Mouse (Mus musculus): ENCODE data around the gene Fcrlb. TPM values are rescaled to one million over a fixed set of nuclear protein-coding genes. Genes with fewer than 3 reads are reported as not detected.

Gene Fcrlb
- polyA plus RNA-seq, 1 experiment from 2014 or later, result not detected

- H3K9me3 ChIP-seq (replicated peaks), result no peaks in the 10 kb centered on the region
- H3K4me3 ChIP-seq, result no peak overlapping the region
- H3K36me3 ChIP-seq (ENCODE audit: poor library complexity, severe bottlenecking), result no peaks in the 10 kb centered on the region
- ATAC-seq, result no peak
- no peaks in the 10 kb centered on the region for H3K27me3 ChIP-seq
- 88% methylated on average over 3 of the region's 3 CpGs for WGBS
- no peak overlapping the region for H3K4me2 ChIP-seq
- no peaks in the 10 kb centered on the region for H3K4me1 ChIP-seq
- no peak overlapping the region for H3K27ac ChIP-seq
- no peak overlapping the region for H3K9ac ChIP-seq
Measured at GRCm38 (mm10) chr1:170932043-170932442, 19.3 kb upstream of the Fcrlb start.

DNA sequence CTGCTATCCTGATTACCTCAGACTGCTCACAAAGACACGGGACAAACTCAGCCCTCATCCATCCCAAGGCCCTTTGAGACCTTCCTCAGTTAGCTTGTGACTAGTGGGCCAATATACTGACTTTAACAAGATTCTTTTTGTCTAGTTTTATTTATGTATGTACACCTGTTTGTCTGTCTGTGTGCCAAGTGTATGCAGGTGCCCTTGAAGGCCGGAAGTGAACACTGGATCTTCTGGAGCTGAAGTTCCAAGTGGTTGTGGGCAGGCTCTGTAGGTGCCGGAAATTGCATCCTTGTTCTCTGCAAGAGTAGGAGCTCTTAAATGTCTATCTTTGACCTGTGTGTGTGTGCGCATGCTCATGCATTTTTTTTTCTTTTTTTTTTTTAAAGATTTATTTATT is 16.5 kb upstream of the Fcrlb start:
- Histone ChIP-seq H3K4me2 (no peak overlapping the region), H3K9me3 (replicated peaks) (no peaks in the 10 kb centered on the region), H3K9ac (no peak overlapping the region), H3K27ac (no peak overlapping the region), H3K27me3 (no peaks in the 10 kb centered on the region), H3K4me3 (no peak overlapping the region), H3K36me3 (ENCODE audit: poor library complexity, severe bottlenecking) (no peaks in the 10 kb centered on the region), H3K4me1 (no peaks in the 10 kb centered on the region)
- ATAC-seq, result no peak
- WGBS, result 84% methylated on average over 4 of the region's 4 CpGs

- Histone ChIP-seq H3K36me3 (ENCODE audit: poor library complexity, severe bottlenecking) (no peaks in the 10 kb centered on the region), H3K4me3 (no peak overlapping the region), H3K9me3 (replicated peaks) (no peaks in the 10 kb centered on the region), H3K27me3 (no peaks in the 10 kb centered on the region), H3K9ac (no peak overlapping the region), H3K4me2 (no peak overlapping the region), H3K4me1 (no peaks in the 10 kb centered on the region), H3K27ac (no peak overlapping the region)
- ATAC-seq, result no peak
- WGBS, result 67% methylated on average over 2 of the region's 2 CpGs
Measured at GRCm38 (mm10) chr1:170928467-170928866, 15.7 kb upstream of the Fcrlb start.

DNA sequence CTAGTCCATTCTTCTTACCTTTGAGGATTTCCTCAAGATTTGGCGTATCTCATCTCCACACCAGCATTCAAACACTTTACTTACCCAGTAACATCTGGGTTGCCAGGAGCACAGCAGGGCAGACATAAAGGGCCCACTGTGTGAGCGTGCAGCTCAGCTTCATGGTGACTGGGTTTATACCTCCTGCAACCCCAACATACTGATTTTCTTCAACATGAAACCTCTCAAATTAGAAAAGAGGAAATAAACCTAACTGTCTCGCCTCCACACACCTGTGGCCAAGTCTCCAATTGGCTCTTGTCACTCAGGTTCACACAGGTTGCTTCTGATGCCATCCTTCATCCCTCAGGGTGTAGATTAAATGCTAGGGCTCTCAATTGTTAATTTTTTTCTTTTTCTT is 14.6 kb upstream of the Fcrlb start, which contains the start of gene Fcrla:
Gene Fcrla (minus strand): TSS at position 206 of the 400 bp plus-strand sequence.
- no peaks in the 10 kb centered on the region for H3K27me3 ChIP-seq
- H3K36me3 ChIP-seq (ENCODE audit: poor library complexity, severe bottlenecking), result no peaks in the 10 kb centered on the region
- no peak for ATAC-seq
- H3K4me1 ChIP-seq, result no peaks in the 10 kb centered on the region
- H3K4me3 ChIP-seq, result no peak within 1 kb of the TSS
- no peak within 1 kb of the TSS for H3K27ac ChIP-seq
- no peak within 1 kb of the TSS for H3K4me2 ChIP-seq
- no peak within 1 kb of the TSS for H3K9ac ChIP-seq
- no peaks in the 10 kb centered on the region for H3K9me3 ChIP-seq (replicated peaks)
- WGBS, result 81% methylated on average over 3 of the region's 3 CpGs

- WGBS, result 68% methylated on average over 6 of the region's 6 CpGs
- no peak overlapping the region for H3K4me2 ChIP-seq
- ATAC-seq, result no peak
- no peak overlapping the region for H3K27ac ChIP-seq
- no peaks in the 10 kb centered on the region for H3K27me3 ChIP-seq
- H3K4me3 ChIP-seq, result no peak overlapping the region
- no peaks in the 10 kb centered on the region for H3K36me3 ChIP-seq (ENCODE audit: poor library complexity, severe bottlenecking)
- H3K9me3 ChIP-seq (replicated peaks), result no peaks in the 10 kb centered on the region
- no peaks in the 10 kb centered on the region for H3K4me1 ChIP-seq
- no peak overlapping the region for H3K9ac ChIP-seq
Measured at GRCm38 (mm10) chr1:170926941-170927340, 14.2 kb upstream of the Fcrlb start.

- Histone ChIP-seq H3K27ac (no peak overlapping the region), H3K4me2 (no peak overlapping the region), H3K9ac (no peak overlapping the region), H3K27me3 (no peaks in the 10 kb centered on the region), H3K4me3 (no peak overlapping the region), H3K4me1 (no peaks in the 10 kb centered on the region), H3K9me3 (replicated peaks) (no peaks in the 10 kb centered on the region), H3K36me3 (ENCODE audit: poor library complexity, severe bottlenecking) (no peaks in the 10 kb centered on the region)
- no peak for ATAC-seq
- 87% methylated on average over 6 of the region's 6 CpGs for WGBS
Measured at GRCm38 (mm10) chr1:170924485-170924884, 11.7 kb upstream of the Fcrlb start.

DNA sequence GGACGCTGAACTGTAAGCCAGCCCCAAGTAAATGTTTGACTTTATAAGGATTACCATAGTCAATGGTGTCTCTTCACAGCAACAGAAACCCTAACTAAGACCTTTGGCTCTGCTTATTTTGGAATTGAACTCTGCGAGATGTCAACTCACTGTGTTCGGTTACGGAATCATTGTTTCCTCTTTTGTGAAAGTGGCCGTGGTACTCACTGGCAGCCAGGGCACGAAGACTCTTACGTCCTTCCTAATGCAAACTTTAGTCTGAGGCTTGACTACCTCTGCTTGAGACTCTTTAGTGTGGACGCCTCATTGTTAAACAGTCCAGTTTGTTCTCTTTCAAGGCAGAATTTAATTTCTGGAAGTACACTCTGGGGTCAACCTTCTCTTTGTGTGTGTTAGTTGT is 6.6 kb upstream of the Fcrlb start:
- H3K27me3 ChIP-seq, result no peaks in the 10 kb centered on the region
- H3K27ac ChIP-seq, result no peak overlapping the region
- H3K9ac ChIP-seq, result no peak overlapping the region
- H3K4me2 ChIP-seq, result no peak overlapping the region
- no peak for ATAC-seq
- no peaks in the 10 kb centered on the region for H3K4me1 ChIP-seq
- H3K9me3 ChIP-seq (replicated peaks), result no peaks in the 10 kb centered on the region
- no peaks in the 10 kb centered on the region for H3K36me3 ChIP-seq (ENCODE audit: poor library complexity, severe bottlenecking)
- 95% methylated on average over 8 of the region's 8 CpGs for WGBS
- H3K4me3 ChIP-seq, result no peak overlapping the region

GRCm38 (mm10) chr1:170915657-170916056 is 2.9 kb upstream of the Fcrlb start:
- Histone ChIP-seq H3K36me3 (ENCODE audit: poor library complexity, severe bottlenecking) (no peaks in the 10 kb centered on the region), H3K4me3 (no peak overlapping the region), H3K4me1 (no peaks in the 10 kb centered on the region), H3K9ac (no peak overlapping the region), H3K4me2 (no peak overlapping the region), H3K9me3 (replicated peaks) (no peaks in the 10 kb centered on the region), H3K27ac (no peak overlapping the region), H3K27me3 (no peaks in the 10 kb centered on the region)
- no peak for ATAC-seq
- WGBS, result 79% methylated on average over 5 of the region's 5 CpGs

DNA sequence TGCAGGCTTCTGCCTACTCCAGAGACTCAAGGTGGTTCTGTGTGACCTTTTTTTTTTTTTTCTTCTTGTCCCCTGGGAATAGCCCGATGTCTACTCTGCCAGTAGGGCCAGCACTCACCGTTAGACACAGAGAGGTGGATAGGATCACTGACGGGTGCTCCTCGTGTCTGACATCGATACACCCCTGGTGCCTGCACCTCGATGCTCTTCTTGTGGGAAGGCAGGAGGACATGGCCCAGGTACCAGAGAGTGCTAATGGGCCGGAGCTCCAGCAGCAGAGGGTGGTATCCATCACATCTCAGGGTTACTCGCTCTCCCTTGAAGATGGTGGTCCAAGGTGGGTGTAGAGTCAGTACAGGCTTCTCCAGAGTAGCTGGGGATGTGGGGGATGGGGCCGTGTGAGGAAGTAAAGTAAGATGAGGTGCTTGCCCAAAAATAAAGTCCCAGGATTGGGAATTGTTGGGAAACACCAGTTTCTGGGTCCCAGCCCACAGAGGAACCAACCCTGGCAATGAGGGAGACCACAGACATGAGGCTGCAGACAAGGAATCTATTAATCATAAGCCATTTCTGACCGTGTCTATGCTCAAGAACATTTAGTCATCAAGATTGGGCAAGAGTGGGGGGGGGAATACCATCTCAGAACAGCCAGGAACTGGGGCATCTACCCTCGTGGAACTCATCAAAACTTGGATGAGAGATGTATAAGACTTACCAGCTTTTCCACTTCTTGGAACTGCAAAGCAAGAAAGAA is 657 bp downstream of the Fcrlb start:
- no peak overlapping the region for H3K9ac ChIP-seq
- peaks cover 28% of the 10 kb centered on the region for H3K27me3 ChIP-seq
- H3K36me3 ChIP-seq (ENCODE audit: poor library complexity, severe bottlenecking), result no peaks in the 10 kb centered on the region
- H3K27ac ChIP-seq, result no peak overlapping the region
- peaks cover 17% of the 10 kb centered on the region for H3K4me1 ChIP-seq
- WGBS, result 85% methylated on average over 11 of the region's 11 CpGs
- no peak overlapping the region for H3K4me2 ChIP-seq
- H3K4me3 ChIP-seq, result no peak overlapping the region
- H3K9me3 ChIP-seq (replicated peaks), result no peaks in the 10 kb centered on the region
- no peak for ATAC-seq

DNA sequence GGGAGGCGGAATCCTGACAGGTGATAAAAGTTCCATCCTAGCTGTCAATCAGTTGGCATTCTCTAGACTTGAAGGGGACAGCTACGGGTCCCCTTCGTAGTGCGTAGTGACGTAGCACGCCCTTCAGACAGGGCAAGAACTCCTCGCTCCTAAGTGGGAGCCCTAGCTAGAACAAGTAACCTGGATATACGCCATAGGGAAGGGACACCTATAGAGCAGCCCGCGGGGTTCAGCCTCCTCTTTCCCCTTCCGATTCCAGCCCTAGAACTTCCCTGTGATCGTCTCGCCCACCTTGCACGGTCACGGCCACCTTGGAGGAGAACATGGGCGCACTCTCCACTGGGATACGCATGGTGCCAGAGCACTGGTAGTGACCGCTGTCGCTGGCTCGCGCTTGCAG is 4.4 kb downstream of the Fcrlb start:
- no peaks in the 10 kb centered on the region for H3K36me3 ChIP-seq (ENCODE audit: poor library complexity, severe bottlenecking)
- WGBS, result 2% methylated on average over 21 of the region's 21 CpGs
- peak overlapping the region; percentile 68 for H3K9ac ChIP-seq
- peak; percentile 68 for ATAC-seq
- H3K9me3 ChIP-seq (replicated peaks), result no peaks in the 10 kb centered on the region
- peaks cover 17% of the 10 kb centered on the region for H3K4me1 ChIP-seq
- peak overlapping the region; percentile 96 for H3K4me2 ChIP-seq
- H3K27me3 ChIP-seq, result peaks cover 52% of the 10 kb centered on the region
- H3K27ac ChIP-seq, result no peak overlapping the region
- peak overlapping the region; percentile 59 for H3K4me3 ChIP-seq

- under 1% methylated on average over 71 of the region's 71 CpGs for WGBS
- no peak overlapping the region for H3K27ac ChIP-seq
- H3K4me2 ChIP-seq, result peak overlapping the region; percentile 96
- H3K9me3 ChIP-seq (replicated peaks), result no peaks in the 10 kb centered on the region
- peak overlapping the region; percentile 68 for H3K9ac ChIP-seq
- H3K36me3 ChIP-seq (ENCODE audit: poor library complexity, severe bottlenecking), result no peaks in the 10 kb centered on the region
- H3K4me3 ChIP-seq, result peak overlapping the region; percentile 59
- peak; percentile 86 for ATAC-seq
- peaks cover 17% of the 10 kb centered on the region for H3K4me1 ChIP-seq
- H3K27me3 ChIP-seq, result peaks cover 52% of the 10 kb centered on the region
Measured at GRCm38 (mm10) chr1:170907456-170908191, 5.1 kb downstream of the Fcrlb start.

GRCm38 (mm10) chr1:170907111-170907455 is 5.7 kb downstream of the Fcrlb start:
- Histone ChIP-seq H3K27me3 (peaks cover 52% of the 10 kb centered on the region), H3K36me3 (ENCODE audit: poor library complexity, severe bottlenecking) (no peaks in the 10 kb centered on the region), H3K4me2 (peak overlapping the region; percentile 96), H3K27ac (no peak overlapping the region), H3K9ac (peak overlapping the region; percentile 68), H3K4me1 (peaks cover 17% of the 10 kb centered on the region), H3K9me3 (replicated peaks) (no peaks in the 10 kb centered on the region), H3K4me3 (peak overlapping the region; percentile 59)
- no peak for ATAC-seq
- whole genome bisulfite sequencing, result 23% methylated on average over 11 of the region's 11 CpGs
